8 mouse cellular contexts compared by ENCODE assay signal in genomic region chr11:114851269-114851607, GRCm38 (mm10). TPM values are rescaled to one million over a fixed set of nuclear protein-coding genes. Genes with fewer than 3 reads are reported as not detected.
DNase-seq lines count a peak whose midpoint lies in the region; ATAC-seq and TF ChIP-seq lines count a peak whose summit lies in the region.

No protein-coding gene starts in this region.

- ATAC-seq in lung, embryonic 16.5 days (ENCODE audit: low read depth), result peak; percentile 15; the same call in 1 of the 2 replicates
- peak; percentile 64 for ATAC-seq in forebrain, embryonic 16.5 days
- no peak; the same call in 1 of the 2 replicates for ATAC-seq in liver, embryonic 14.5 days (ENCODE audit: insufficient read depth)

- TF ChIP-seq CTCF in liver, embryonic 14.5 days (IDR thresholded peaks at IDR 0.05; ENCODE audit: low read depth), result no peak

- H3K27ac ChIP-seq in lung, embryonic 16.5 days (ENCODE audit: low read length), result peak overlapping the region; percentile 90
- H3K27ac ChIP-seq in forebrain, embryonic 16.5 days (ENCODE audit: low read length), result no peak overlapping the region
- no peak overlapping the region for H3K27ac ChIP-seq in liver, embryonic 14.5 days

- H3K9me3 ChIP-seq in lung, embryonic 16.5 days (ENCODE audit: control insufficient read depth, low read length), result no peaks in the 10 kb centered on the region
- H3K9me3 ChIP-seq in forebrain, embryonic 16.5 days (ENCODE audit: control insufficient read depth, low read length), result no peaks in the 10 kb centered on the region
- no peaks in the 10 kb centered on the region for H3K9me3 ChIP-seq in liver, embryonic 14.5 days (ENCODE audit: control insufficient read depth, low read length)

- DNase-seq in adrenal gland, postnatal 14 days, result peak; percentile 68
- DNase-seq in adrenal gland, adult 8-10 months, result no peak
- DNase-seq in lung, postnatal 10 days, result no peak
- DNase-seq in liver, embryonic 14.5 days (ENCODE audit: low read depth in 3 of 3, low spot score in 3 of 3), result no peak
- DNase-seq in c-Kit-positive CD71-positive TER-119-positive erythroid progenitor cells, embryonic 14.5 days (ENCODE audit: low spot score), result no peak
- DNase-seq in spleen, postnatal 36 days (ENCODE audit: low spot score in 2 of 2), result no peak

- H3K27me3 ChIP-seq in lung, embryonic 16.5 days (ENCODE audit: control insufficient read depth, insufficient read depth, low read depth, low read length), result no peaks in the 10 kb centered on the region
- peaks cover 40% of the 10 kb centered on the region for H3K27me3 ChIP-seq in forebrain, embryonic 16.5 days (replicated peaks; ENCODE audit: control insufficient read depth, insufficient read depth, low read length)
- H3K27me3 ChIP-seq in liver, embryonic 14.5 days (ENCODE audit: control insufficient read depth, insufficient read depth, low read length), result peaks cover 43% of the 10 kb centered on the region

- peak overlapping the region; percentile 87 for H3K9ac ChIP-seq in lung, embryonic 16.5 days (ENCODE audit: low read length)
- peak overlapping the region; percentile 57 for H3K9ac ChIP-seq in forebrain, embryonic 16.5 days (replicated peaks; ENCODE audit: low read depth, low read length)
- H3K9ac ChIP-seq in liver, embryonic 14.5 days (replicated peaks), result no peak overlapping the region; the same call in 1 of the 2 replicates

- peak overlapping the region; percentile 78 for H3K4me2 ChIP-seq in lung, embryonic 16.5 days (ENCODE audit: low read depth, low read length)
- H3K4me2 ChIP-seq in forebrain, embryonic 16.5 days (ENCODE audit: low read length), result peak overlapping the region; percentile 94
- peak overlapping the region; percentile 68 for H3K4me2 ChIP-seq in liver, embryonic 14.5 days (ENCODE audit: low read depth)

- no peaks in the 10 kb centered on the region for H3K36me3 ChIP-seq in lung, embryonic 16.5 days (ENCODE audit: control insufficient read depth, insufficient read depth, low read length)
- H3K36me3 ChIP-seq in forebrain, embryonic 16.5 days (ENCODE audit: control insufficient read depth, insufficient read depth), result no peaks in the 10 kb centered on the region
- no peaks in the 10 kb centered on the region for H3K36me3 ChIP-seq in liver, embryonic 14.5 days (replicated peaks; ENCODE audit: control insufficient read depth, insufficient read depth, low read depth)

- H3K4me3 ChIP-seq in lung, embryonic 16.5 days (ENCODE audit: low read length), result peak overlapping the region; percentile 76
- peak overlapping the region; percentile 65 for H3K4me3 ChIP-seq in forebrain, embryonic 16.5 days (replicated peaks; ENCODE audit: low read length)
- H3K4me3 ChIP-seq in liver, embryonic 14.5 days (ENCODE audit: insufficient read depth in 1 of 2, low read depth in 2 of 2, low read length in 2 of 2), result peak overlapping the region; percentile 52 to 64

- WGBS in lung, embryonic 16.5 days, result under 1% methylated on average over 27 of the region's 27 CpGs
- WGBS in forebrain, embryonic 16.5 days, result 0% methylated on average over 26 of the region's 27 CpGs
- under 1% methylated on average over 27 of the region's 27 CpGs for WGBS in liver, embryonic 14.5 days (ENCODE audit: insufficient replicate concordance)

- TF ChIP-seq EP300 in liver, embryonic 14.5 days (IDR thresholded peaks at IDR 0.05; ENCODE audit: low read depth), result no peak

- H3K4me1 ChIP-seq in lung, embryonic 16.5 days (replicated peaks; ENCODE audit: control insufficient read depth, insufficient read depth, low read length), result peaks cover 21% of the 10 kb centered on the region; the same call in 1 of the 2 replicates
- H3K4me1 ChIP-seq in forebrain, embryonic 16.5 days (replicated peaks; ENCODE audit: control insufficient read depth, insufficient read depth, low read length), result peaks cover 22% of the 10 kb centered on the region
- H3K4me1 ChIP-seq in liver, embryonic 14.5 days (replicated peaks; ENCODE audit: control insufficient read depth in 2 of 2, insufficient read depth in 2 of 2, low read length in 1 of 2), result no peaks in the 10 kb centered on the region

RNA-seq across cellular contexts. Expression of gene Gprc5c, which starts 0.3 kb away (rescaled TPM):
- 16.6 and 18.6 TPM in 2 replicates for total RNA-seq in adrenal gland, postnatal 14 days (2021)
- total RNA-seq in adrenal gland, adult 8-10 months (2022), result 1 to 10 TPM; 4.3 to 7.7 (median 4.6) TPM
- polyA plus RNA-seq in lung, embryonic 16.5 days (2015; fragmentation: Nextera tagmentation; extraction: Ambion mirVana), result 30.7 and 33.2 TPM in 2 replicates
- polyA plus RNA-seq in forebrain, embryonic 16.5 days (2015; fragmentation: Nextera tagmentation; extraction: Ambion mirVana), result 6.1 and 7.0 TPM in 2 replicates
- 4.8 and 5.0 TPM in 2 replicates for polyA plus RNA-seq in liver, embryonic 14.5 days (2012; rRNA removed)
- polyA plus RNA-seq in liver, embryonic 14.5 days (2014; fragmentation: Nextera tagmentation; extraction: Ambion mirVana), result 8.0 and 9.8 TPM in 2 replicates

RNA-seq across cellular contexts. Expression of gene Cd300a, which starts 38.6 kb away (rescaled TPM):
- total RNA-seq in adrenal gland, postnatal 14 days (2021), result 1.1 and 2.2 TPM in 2 replicates
- 1 to 10 TPM; 1.1 to 3.9 (median 3.3) TPM for total RNA-seq in adrenal gland, adult 8-10 months (2022)
- polyA plus RNA-seq in lung, embryonic 16.5 days (2015; fragmentation: Nextera tagmentation; extraction: Ambion mirVana), result 1.4 and 1.7 TPM in 2 replicates
- polyA plus RNA-seq in forebrain, embryonic 16.5 days (2015; fragmentation: Nextera tagmentation; extraction: Ambion mirVana), result 0.94 and 0.95 TPM in 2 replicates
- 2.1 and 3.1 TPM in 2 replicates for polyA plus RNA-seq in liver, embryonic 14.5 days (2012; rRNA removed)
- polyA plus RNA-seq in liver, embryonic 14.5 days (2014; fragmentation: Nextera tagmentation; extraction: Ambion mirVana), result 3.6 and 3.7 TPM in 2 replicates

RNA-seq across cellular contexts. Expression of gene Gpr142, which starts 52.5 kb away (rescaled TPM):
- not detected in 2 replicates for total RNA-seq in adrenal gland, postnatal 14 days (2021)
- not detected for total RNA-seq in adrenal gland, adult 8-10 months (2022)
- not detected in 2 replicates for polyA plus RNA-seq in lung, embryonic 16.5 days (2015; fragmentation: Nextera tagmentation; extraction: Ambion mirVana)
- polyA plus RNA-seq in forebrain, embryonic 16.5 days (2015; fragmentation: Nextera tagmentation; extraction: Ambion mirVana), result not detected in 2 replicates
- polyA plus RNA-seq in liver, embryonic 14.5 days (2012; rRNA removed), result 0.04 TPM in 1 of 2 replicates, not detected in the other
- polyA plus RNA-seq in liver, embryonic 14.5 days (2014; fragmentation: Nextera tagmentation; extraction: Ambion mirVana), result not detected in 2 replicates

RNA-seq across cellular contexts. Expression of gene Btbd17, which starts 55.5 kb away (rescaled TPM):
- total RNA-seq in adrenal gland, postnatal 14 days (2021), result not detected in 2 replicates
- total RNA-seq in adrenal gland, adult 8-10 months (2022), result not detected
- 0.23 and 0.34 TPM in 2 replicates for polyA plus RNA-seq in lung, embryonic 16.5 days (2015; fragmentation: Nextera tagmentation; extraction: Ambion mirVana)
- polyA plus RNA-seq in forebrain, embryonic 16.5 days (2015; fragmentation: Nextera tagmentation; extraction: Ambion mirVana), result 18.5 and 19.4 TPM in 2 replicates
- 0.10 TPM in 1 of 2 replicates, not detected in the other for polyA plus RNA-seq in liver, embryonic 14.5 days (2012; rRNA removed)
- polyA plus RNA-seq in liver, embryonic 14.5 days (2014; fragmentation: Nextera tagmentation; extraction: Ambion mirVana), result not detected in 2 replicates
